Mouse (Mus musculus) bone marrow, adult 2 months (tissue): ENCODE results near the gene Eif3d.

Source experiments
- CTCF ChIP-seq: fragments of 200-500 bp; IDR thresholded peaks from 2 replicates; pipeline ENCODE4 v1.5.1; 2011; ENCODE audit warnings: low read length, control low read depth; ENCODE audit not compliant: control insufficient read depth, insufficient read depth
- POLR2A ChIP-seq: fragments of 200-500 bp; IDR thresholded peaks from 2 replicates; pipeline ENCODE4 v1.6.1; 2011; ENCODE audit warnings: low read depth, mild to moderate bottlenecking, control low read depth, low read length, borderline replicate concordance; ENCODE audit not compliant: control insufficient read depth

GRCm38 (mm10) chr15:77974165-77974841, 3.7 kb upstream of the Eif3d start:
- TF ChIP-seq CTCF (no peak), POLR2A (no peak)
